Mouse (Mus musculus): ENCODE data around the gene Uts2. TPM values are rescaled to one million over a fixed set of nuclear protein-coding genes. Genes with fewer than 3 reads are reported as not detected.

Gene Uts2
- polyA plus RNA-seq, 1 experiment from 2014 or later: not detected

DNA sequence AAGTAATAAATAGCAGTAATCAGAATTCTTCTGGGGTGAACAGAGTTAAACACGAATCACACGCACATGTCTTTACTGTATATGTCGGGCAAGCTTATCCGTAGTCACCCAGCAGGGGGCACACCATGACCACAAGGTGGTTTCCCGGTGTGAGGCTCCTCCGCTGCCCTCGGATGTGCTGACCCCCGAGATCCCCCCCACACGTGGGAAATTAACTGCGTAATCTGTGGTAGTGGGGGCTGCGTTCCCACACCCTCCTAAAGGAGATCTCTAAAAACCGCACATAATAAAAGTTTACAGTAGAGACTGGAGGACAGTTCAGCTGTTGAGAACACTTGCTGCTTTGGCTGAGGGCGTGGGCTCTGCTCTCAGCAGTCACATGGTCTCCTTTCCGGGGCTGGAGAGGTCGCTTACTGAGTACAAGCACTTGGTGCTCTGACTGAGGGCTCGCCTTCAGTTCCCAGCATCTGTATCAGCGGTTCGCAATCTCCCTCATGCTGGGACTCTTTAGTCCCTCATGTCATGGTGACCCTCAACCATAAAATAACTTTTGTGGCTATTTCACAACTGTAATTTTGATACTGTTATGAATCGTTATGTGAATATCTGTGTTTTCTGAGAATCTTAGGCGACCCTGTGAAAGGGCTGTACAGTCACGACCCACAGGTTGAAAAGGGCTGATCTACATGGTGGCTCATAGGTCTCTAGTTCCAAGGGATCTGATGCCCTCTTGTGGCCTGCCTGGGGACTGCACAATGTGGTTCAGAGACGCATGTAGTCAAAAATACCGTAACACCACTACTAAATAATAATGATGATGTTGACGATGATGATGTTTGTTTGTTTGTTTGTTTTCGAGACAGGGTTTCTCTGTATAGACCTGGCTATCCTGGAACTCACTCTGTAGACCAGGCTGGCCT, 32.0 kb upstream of the Uts2 start:
- Histone ChIP-seq H3K9ac (ENCODE audit: low read length) (no peak overlapping the region), H3K9me3 (ENCODE audit: control insufficient read depth, low read length) (no peaks in the 10 kb centered on the region), H3K27me3 (ENCODE audit: control insufficient read depth, insufficient read depth, low read length) (no peaks in the 10 kb centered on the region), H3K4me3 (ENCODE audit: control insufficient read depth in 1 of 2, insufficient read depth in 1 of 2, low read depth in 1 of 2, low read length in 2 of 2) (peak overlapping the region; percentile 17 to 34), H3K27ac (replicated peaks in 1 of 2; ENCODE audit: control insufficient read depth in 1 of 2, insufficient read depth in 1 of 2, low read depth in 2 of 2, low read length in 2 of 2) (no peak overlapping the region), H3K36me3 (ENCODE audit: control insufficient read depth, insufficient read depth, low read length) (no peaks in the 10 kb centered on the region), H3K4me2 (ENCODE audit: low read length) (peak overlapping the region; percentile 55), H3K4me1 (ENCODE audit: control insufficient read depth in 2 of 2, insufficient read depth in 2 of 2, low read length in 2 of 2) (peaks cover 0 to 3% of the 10 kb centered on the region in 2 experiments; a peak in 2 of 4 replicates)
- ATAC-seq (ENCODE audit: insufficient number of reproducible peaks, insufficient read depth, low FRiP score, low read depth): peak; percentile 74
- 7% methylated on average over 25 of the region's 25 CpGs for whole genome bisulfite sequencing

DNA sequence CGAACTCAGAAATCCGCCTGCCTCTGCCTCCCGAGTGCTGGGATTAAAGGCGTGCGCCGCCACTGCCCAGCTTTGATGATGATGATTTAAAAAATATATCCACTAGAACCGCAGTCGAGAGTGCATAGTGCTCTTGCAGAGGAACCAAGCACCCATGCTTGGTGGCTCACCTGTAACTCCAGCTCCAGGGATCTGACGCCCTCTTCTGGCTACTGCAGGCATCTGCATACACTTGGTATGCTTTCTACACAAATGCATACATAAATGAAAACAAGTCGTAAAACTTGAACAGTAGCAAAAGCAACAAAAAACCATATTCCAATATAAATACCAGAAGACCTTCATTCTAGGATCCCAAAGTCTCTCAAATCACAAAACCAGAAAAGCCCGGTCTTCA, 31.3 kb upstream of the Uts2 start:
- Histone ChIP-seq H3K4me3 (ENCODE audit: control insufficient read depth in 1 of 2, insufficient read depth in 1 of 2, low read depth in 1 of 2, low read length in 2 of 2) (no peak overlapping the region), H3K36me3 (ENCODE audit: control insufficient read depth, insufficient read depth, low read length) (no peaks in the 10 kb centered on the region), H3K9ac (ENCODE audit: low read length) (no peak overlapping the region), H3K27me3 (ENCODE audit: control insufficient read depth, insufficient read depth, low read length) (no peaks in the 10 kb centered on the region), H3K4me2 (ENCODE audit: low read length) (no peak overlapping the region), H3K27ac (replicated peaks in 1 of 2; ENCODE audit: control insufficient read depth in 1 of 2, insufficient read depth in 1 of 2, low read depth in 2 of 2, low read length in 2 of 2) (no peak overlapping the region), H3K4me1 (ENCODE audit: control insufficient read depth in 2 of 2, insufficient read depth in 2 of 2, low read length in 2 of 2) (peaks cover 0 to 3% of the 10 kb centered on the region in 2 experiments; a peak in 2 of 4 replicates), H3K9me3 (ENCODE audit: control insufficient read depth, low read length) (no peaks in the 10 kb centered on the region)
- WGBS: 66% methylated on average over 11 of the region's 11 CpGs
- no peak for ATAC-seq (ENCODE audit: insufficient number of reproducible peaks, insufficient read depth, low FRiP score, low read depth)

DNA sequence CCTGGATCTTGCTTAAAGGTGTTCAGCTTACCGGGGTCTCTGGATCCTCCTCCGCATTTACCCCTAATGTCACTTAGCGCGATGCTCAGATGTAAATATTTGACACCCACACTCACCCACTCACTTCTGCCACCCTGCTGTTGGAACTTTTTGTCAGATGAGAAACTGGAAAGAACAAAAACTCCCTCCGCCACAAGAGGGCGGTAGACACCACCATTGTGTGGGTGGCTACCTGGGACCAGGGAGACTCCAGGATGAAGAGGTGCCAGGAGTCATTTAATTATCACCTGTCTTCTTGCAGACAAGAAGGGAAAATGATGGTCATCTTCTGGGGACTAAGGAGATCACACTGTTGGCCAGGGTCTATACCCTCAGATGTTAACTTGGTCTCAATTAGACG, 30.3 kb upstream of the Uts2 start:
- Histone ChIP-seq H3K9me3 (ENCODE audit: control insufficient read depth, low read length) (no peaks in the 10 kb centered on the region), H3K27me3 (ENCODE audit: control insufficient read depth, insufficient read depth, low read length) (no peaks in the 10 kb centered on the region), H3K27ac (replicated peaks in 1 of 2; ENCODE audit: control insufficient read depth in 1 of 2, insufficient read depth in 1 of 2, low read depth in 2 of 2, low read length in 2 of 2) (no peak overlapping the region), H3K9ac (ENCODE audit: low read length) (no peak overlapping the region), H3K4me1 (ENCODE audit: control insufficient read depth in 2 of 2, insufficient read depth in 2 of 2, low read length in 2 of 2) (peaks cover 0 to 3% of the 10 kb centered on the region in 2 experiments; a peak in 2 of 4 replicates), H3K36me3 (ENCODE audit: control insufficient read depth, insufficient read depth, low read length) (no peaks in the 10 kb centered on the region), H3K4me3 (ENCODE audit: control insufficient read depth in 1 of 2, insufficient read depth in 1 of 2, low read depth in 1 of 2, low read length in 2 of 2) (no peak overlapping the region), H3K4me2 (ENCODE audit: low read length) (no peak overlapping the region)
- ATAC-seq (ENCODE audit: insufficient number of reproducible peaks, insufficient read depth, low FRiP score, low read depth): no peak; the same call in 1 of the 2 replicates
- 14% methylated on average over 7 of the region's 7 CpGs for WGBS

DNA sequence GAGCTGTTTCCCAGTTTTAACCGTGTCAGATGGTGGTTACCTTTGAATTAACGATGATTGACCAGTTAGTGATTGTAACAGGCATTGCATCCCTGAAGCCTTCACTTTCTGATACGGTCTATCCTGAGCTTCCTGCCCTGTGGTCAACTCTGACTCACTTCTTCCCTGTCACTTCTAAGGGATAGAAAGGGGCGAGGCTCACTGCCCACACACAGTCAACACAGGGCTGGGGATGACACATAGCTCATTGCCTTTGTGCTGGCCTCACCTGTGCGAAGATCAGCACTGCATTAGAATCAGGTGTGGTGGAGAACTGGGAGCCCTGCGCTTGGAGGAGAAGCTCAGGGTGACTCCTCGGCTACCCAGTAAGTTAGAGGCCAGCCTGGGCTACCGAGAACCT, 27.9 kb upstream of the Uts2 start:
- Histone ChIP-seq H3K4me1 (ENCODE audit: control insufficient read depth in 2 of 2, insufficient read depth in 2 of 2, low read length in 2 of 2) (peaks cover 0 to 3% of the 10 kb centered on the region in 2 experiments; a peak in 2 of 4 replicates), H3K9ac (ENCODE audit: low read length) (no peak overlapping the region), H3K27me3 (ENCODE audit: control insufficient read depth, insufficient read depth, low read length) (no peaks in the 10 kb centered on the region), H3K4me3 (ENCODE audit: control insufficient read depth in 1 of 2, insufficient read depth in 1 of 2, low read depth in 1 of 2, low read length in 2 of 2) (no peak overlapping the region), H3K36me3 (ENCODE audit: control insufficient read depth, insufficient read depth, low read length) (no peaks in the 10 kb centered on the region), H3K9me3 (ENCODE audit: control insufficient read depth, low read length) (no peaks in the 10 kb centered on the region), H3K27ac (replicated peaks in 1 of 2; ENCODE audit: control insufficient read depth in 1 of 2, insufficient read depth in 1 of 2, low read depth in 2 of 2, low read length in 2 of 2) (no peak overlapping the region), H3K4me2 (ENCODE audit: low read length) (no peak overlapping the region)
- WGBS: 72% methylated on average over 8 of the region's 8 CpGs
- ATAC-seq (ENCODE audit: insufficient number of reproducible peaks, insufficient read depth, low FRiP score, low read depth): no peak

DNA sequence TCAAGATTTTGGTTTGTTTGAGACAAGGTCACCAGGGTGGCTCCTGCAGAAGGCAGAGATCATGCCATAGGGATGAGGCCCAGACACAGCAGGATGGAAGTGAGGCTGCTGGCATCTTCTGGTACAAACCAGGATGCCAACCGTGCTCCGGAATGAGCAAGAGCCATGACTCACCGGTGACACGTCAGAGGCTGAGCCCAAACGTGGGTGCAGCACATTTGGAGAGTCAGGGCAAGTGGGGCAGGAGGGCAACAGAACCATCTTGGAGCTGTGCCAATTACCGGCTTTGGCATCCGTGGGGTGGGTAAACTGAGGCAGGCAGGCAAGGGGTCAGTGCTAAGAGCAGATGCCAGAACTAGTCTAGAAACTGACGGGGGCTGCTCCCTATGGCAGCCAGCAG, 23.6 kb upstream of the Uts2 start:
- H3K4me3 ChIP-seq (ENCODE audit: control insufficient read depth in 1 of 2, insufficient read depth in 1 of 2, low read depth in 1 of 2, low read length in 2 of 2): no peak overlapping the region
- 72% methylated on average over 8 of the region's 8 CpGs for WGBS
- ATAC-seq (ENCODE audit: insufficient number of reproducible peaks, insufficient read depth, low FRiP score, low read depth): no peak

DNA sequence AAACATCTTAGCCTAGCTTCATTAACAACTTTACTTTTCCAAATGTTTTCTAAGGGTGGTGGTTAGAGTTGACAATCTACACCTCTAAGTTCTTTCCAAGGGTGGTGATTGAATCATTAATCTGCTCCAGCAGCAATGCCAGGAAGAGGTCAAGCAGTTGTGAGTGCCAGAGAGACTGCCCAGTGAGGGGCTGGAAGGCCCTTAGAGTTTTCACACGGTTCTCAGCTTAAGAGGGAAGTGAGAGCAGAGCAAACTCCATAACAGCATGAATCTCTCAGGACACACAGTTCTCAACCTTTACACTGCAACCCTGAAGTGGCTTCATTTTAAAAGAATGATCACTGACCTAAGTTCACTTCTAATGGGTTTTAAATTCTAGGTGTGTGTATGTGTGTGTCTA, 21.8 kb upstream of the Uts2 start:
- Histone ChIP-seq H3K4me3 (ENCODE audit: control insufficient read depth in 1 of 2, insufficient read depth in 1 of 2, low read depth in 1 of 2, low read length in 2 of 2) (no peak overlapping the region), H3K27ac (replicated peaks in 1 of 2; ENCODE audit: control insufficient read depth in 1 of 2, insufficient read depth in 1 of 2, low read depth in 2 of 2, low read length in 2 of 2) (no peak overlapping the region), H3K4me2 (ENCODE audit: low read length) (no peak overlapping the region), H3K4me1 (ENCODE audit: control insufficient read depth in 2 of 2, insufficient read depth in 2 of 2, low read length in 2 of 2) (no peaks in the 10 kb centered on the region), H3K36me3 (ENCODE audit: control insufficient read depth, insufficient read depth, low read length) (no peaks in the 10 kb centered on the region), H3K9ac (ENCODE audit: low read length) (no peak overlapping the region), H3K27me3 (ENCODE audit: control insufficient read depth, insufficient read depth, low read length) (no peaks in the 10 kb centered on the region), H3K9me3 (ENCODE audit: control insufficient read depth, low read length) (no peaks in the 10 kb centered on the region)
- WGBS: 23% methylated on average over 1 of the region's 1 CpGs
- ATAC-seq (ENCODE audit: insufficient number of reproducible peaks, insufficient read depth, low FRiP score, low read depth): no peak

More for the DNA sequence above, 23.6 kb upstream of the Uts2 start:
- Histone ChIP-seq H3K4me1 (ENCODE audit: control insufficient read depth in 2 of 2, insufficient read depth in 2 of 2, low read length in 2 of 2) (no peaks in the 10 kb centered on the region), H3K27me3 (ENCODE audit: control insufficient read depth, insufficient read depth, low read length) (no peaks in the 10 kb centered on the region), H3K27ac (replicated peaks in 1 of 2; ENCODE audit: control insufficient read depth in 1 of 2, insufficient read depth in 1 of 2, low read depth in 2 of 2, low read length in 2 of 2) (no peak overlapping the region), H3K9ac (ENCODE audit: low read length) (no peak overlapping the region), H3K9me3 (ENCODE audit: control insufficient read depth, low read length) (no peaks in the 10 kb centered on the region), H3K4me2 (ENCODE audit: low read length) (no peak overlapping the region), H3K36me3 (ENCODE audit: control insufficient read depth, insufficient read depth, low read length) (no peaks in the 10 kb centered on the region)

DNA sequence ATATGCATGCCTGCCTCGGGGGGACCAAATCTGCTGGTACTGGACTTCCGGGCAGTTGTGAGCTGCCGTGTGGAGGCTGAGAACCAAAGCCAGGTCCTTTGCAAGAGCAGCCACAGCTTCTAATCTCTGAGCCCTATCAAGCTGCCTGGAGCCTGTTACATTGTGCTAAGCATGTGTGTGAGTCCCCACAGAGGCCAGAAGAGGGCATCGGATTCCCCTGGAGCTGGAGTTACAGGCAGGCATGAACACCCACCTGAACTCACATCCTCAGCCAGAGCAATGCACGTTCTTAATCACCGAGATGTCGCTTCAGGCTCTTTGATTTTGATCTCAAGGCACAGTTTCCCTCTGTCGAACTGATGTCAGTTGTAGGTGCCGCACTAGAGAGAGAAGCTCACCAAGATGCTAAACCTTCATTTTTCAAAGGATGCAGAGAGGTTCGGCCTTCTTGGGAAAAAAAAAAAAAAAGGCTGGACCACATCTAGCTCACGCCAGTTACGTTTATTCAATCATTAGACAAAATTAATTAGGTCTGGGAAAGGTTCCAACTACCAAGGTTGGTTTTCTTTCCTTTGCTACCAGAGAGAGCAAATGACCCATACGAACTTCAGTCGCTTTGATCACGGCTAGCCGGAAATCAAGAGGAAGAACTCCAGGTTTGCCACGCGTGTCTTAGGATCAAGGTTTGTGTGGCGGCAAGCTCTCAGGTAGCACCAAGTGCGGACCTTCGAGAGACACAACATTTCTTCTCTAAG, 18.6 kb upstream of the Uts2 start:
- WGBS: 89% methylated on average over 21 of the region's 21 CpGs

More for the DNA sequence above, 18.6 kb upstream of the Uts2 start:
- no peaks in the 10 kb centered on the region for H3K27me3 ChIP-seq (ENCODE audit: control insufficient read depth, insufficient read depth, low read length)
- no peak overlapping the region for H3K4me2 ChIP-seq (ENCODE audit: low read length)
- H3K4me3 ChIP-seq (ENCODE audit: control insufficient read depth in 1 of 2, insufficient read depth in 1 of 2, low read depth in 1 of 2, low read length in 2 of 2): no peak overlapping the region
- H3K9ac ChIP-seq (ENCODE audit: low read length): no peak overlapping the region
- no peak overlapping the region for H3K27ac ChIP-seq (replicated peaks in 1 of 2; ENCODE audit: control insufficient read depth in 1 of 2, insufficient read depth in 1 of 2, low read depth in 2 of 2, low read length in 2 of 2)
- no peak for ATAC-seq (ENCODE audit: insufficient number of reproducible peaks, insufficient read depth, low FRiP score, low read depth)
- H3K4me1 ChIP-seq (ENCODE audit: control insufficient read depth in 2 of 2, insufficient read depth in 2 of 2, low read length in 2 of 2): no peaks in the 10 kb centered on the region
- H3K9me3 ChIP-seq (ENCODE audit: control insufficient read depth, low read length): no peaks in the 10 kb centered on the region
- H3K36me3 ChIP-seq (ENCODE audit: control insufficient read depth, insufficient read depth, low read length): no peaks in the 10 kb centered on the region

Data from heart, embryonic 14.5 days (tissue).